Mouse (Mus musculus) naive thymus-derived CD4-positive, alpha-beta T cell, adult 2 months (primary cell): ENCODE measurements around the gene Tal1.
A peak's percentile ranks its signal among the peaks of the same experiment; 100 is the strongest.

ENCODE experiments used
- DNase-seq: peaks from one replicate; pipeline ENCODE4 v3.0.0-alpha.2; 2011; ENCODE audit warnings: low read depth

Gene Tal1

DNA sequence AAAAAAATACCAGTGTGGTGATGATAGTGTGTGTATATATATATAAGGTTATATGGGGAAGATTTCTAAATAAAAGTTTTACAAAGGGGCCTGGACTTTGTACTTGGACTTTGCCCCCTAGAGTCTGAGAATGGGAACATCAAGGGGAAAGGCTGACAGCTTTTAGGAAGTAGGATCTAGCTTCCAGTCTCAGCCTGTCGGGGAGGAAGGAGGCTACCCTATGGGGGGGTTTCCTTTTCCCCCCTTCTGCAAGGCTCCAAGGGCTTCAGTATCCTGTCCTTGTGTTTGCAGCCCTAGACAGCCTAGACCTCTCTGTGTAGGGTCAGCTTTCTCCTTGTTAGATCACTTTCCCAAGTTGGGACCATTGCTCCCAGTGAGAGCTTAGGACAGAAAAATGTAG, 15.4 kb downstream of the Tal1 start:
- DNase-seq = no peak

DNA sequence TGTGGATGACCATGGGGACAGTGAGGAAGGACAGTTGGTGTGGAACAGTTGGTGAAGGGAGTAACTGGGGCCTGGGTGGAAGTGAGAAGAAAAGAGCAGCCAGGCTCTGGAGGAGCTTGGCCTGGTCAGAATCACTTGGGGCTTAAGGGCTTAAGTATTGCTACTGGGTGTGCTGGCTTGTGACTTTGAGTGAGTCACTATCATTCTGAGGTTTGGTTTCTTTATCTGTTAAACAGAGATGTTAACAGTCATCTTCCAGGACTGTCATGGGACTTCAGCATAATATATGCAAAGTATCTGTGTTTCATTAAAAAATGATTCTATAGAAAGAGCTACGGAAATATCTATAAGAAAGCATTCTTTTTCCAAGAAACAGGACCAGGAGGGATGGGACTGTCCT, 18.6 kb downstream of the Tal1 start:
- no peak for DNase-seq

DNA sequence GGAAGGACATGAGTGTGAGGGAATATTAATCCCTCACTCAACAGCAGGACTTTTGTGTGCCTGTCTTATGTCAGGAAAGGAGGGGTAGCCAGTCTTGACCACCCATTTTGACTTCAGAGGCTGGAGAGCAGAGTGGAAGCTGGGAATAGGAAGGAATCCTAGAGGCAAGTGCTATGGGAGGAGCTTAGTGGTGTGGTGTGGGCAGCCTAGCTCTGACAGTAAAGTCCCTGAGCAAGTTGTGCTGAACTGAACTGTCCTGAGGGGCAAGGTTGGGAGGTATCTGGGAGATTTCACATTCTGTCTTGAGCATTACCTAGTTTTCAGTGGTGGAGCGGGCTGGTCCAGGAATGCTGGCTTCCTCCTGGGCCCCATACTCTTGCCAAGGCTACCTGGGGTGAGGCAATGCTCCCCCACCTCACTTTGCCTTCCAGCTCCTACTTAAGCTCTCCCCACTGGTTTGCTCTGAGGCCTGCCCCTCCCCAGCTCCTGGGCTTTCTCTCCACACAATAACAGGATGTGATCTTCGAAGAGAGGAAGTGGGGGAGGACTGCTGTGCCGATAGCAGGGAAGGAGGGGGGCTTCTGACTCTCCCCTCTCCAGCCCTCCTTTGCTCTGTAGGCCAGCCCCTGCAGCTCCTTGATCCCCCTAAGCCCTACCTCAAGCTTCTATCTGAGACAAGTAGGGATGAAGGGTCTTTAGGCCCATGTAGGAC, 19.1 kb downstream of the Tal1 start:
- peak; percentile 57 for DNase-seq

DNA sequence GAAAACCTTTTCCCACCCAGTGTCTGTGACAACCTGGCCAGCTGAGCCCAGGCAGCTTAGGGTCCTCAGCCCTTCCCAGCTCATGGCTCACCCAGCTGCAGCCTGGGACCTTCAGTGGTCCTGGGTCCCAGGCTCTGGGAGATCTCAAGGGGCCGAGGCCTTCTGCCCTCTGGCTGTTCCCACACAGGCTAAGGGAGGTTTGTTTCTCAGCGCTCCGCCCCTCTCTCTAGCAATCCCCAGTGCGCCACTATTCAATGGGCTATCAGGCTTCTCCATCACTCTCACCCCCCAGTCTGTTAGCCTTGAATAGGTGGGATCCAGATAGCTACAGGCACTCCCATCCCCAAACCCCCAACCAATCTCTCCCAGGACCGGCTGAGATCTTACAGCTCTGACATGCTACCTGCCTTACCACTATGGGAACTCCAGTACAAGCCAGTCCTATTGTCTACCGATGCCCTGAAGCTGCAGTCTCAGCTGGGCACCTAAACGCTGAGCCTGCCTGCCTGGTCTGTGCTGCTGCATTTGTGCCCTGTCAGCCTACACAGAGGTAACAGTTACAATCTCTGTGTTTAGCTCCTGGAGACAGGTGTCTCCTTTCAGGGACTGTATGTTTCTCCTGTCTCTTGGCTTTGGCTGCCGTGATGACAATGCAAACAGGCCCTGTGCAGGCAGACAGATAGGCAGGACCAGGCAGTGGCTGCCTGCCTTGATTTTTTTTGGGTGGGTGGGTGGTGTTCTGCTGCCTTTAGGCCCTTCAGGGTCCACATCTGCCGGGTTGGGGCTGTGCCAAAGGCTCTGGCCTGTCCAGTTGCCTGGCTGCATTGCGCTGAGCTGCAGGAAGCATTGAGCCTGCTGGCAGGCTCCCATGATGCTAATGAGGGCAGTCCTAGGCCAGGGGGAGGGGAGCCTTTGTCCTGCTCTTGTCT, 22.9 kb downstream of the Tal1 start:
- no peak for DNase-seq

DNA sequence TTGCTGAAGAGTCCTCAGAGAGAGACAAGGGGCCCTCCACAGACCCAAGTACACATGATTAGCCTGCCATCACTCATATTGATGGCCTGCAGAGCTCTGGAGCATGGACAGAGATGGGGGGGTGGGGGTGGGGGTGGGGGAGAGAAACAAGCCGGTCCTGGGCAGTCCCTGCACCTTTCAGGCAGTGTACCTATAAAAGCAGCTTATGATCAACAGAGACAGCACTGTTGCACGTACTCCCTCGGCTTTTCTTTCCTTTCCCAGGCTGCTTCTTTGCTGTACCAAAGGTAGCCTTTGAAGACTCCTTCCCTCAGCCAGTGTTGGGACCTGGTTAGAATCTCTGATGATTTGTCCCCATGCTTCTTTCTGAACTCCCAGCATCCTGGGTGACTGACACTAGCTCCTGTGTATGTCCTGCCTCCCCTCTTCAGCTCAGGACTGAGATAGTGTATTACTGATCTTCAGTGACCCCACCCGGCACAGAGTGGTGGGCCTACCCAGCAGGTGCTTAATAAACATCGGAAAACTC, 23.7 kb downstream of the Tal1 start:
- DNase-seq = no peak

DNA sequence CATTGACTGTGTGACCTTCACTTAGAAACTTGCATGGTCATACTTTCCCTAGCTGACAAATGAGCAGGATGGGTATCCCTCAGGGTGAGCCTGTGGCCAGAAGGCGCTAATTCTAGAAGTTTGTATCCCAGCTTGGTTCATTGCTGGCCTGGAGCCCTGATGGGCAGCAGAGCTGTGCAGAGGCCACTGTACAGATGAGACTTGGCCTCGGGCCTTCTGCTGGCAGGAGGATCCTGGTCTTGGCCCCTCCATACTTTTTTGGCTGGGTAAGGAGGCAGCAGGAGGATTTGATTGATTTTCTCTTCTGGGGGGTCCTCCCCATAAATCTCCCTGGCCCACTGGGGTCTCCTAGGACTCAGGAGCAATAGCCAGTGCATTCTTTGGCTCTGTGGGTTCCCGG, 26.8 kb downstream of the Tal1 start:
- no peak for DNase-seq

DNA sequence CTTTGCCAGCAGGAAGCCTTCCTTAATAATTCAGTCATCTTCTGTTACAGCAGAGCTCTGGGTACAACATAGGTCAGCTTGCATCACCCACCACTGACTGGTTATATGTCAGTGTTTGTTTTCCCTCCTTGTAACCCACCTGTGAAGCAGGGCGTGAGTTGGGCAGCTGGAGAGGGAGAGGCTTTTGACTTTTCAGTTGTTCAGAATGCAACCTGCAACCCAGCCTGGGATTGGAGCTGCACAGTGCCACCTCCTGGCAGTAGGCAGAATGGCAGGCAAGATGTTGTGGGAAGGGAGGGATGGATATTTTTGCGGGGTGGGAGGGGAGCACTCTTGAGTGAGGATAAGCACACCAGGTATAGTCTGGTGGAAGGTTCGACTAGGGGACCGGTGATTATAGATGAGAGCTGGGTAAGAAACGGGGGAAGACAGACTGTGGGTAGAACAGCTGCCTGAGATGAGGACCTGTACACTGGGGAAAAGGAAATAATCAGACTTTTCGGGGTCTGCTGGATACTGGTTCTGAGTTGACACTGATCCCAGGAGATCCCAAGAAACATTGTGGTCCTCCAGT, 29.4 kb downstream of the Tal1 start:
- DNase-seq = peak; percentile 78

GRCm38 (mm10) chr4:115086257-115086656, 30.0 kb downstream of the Tal1 start:
- no peak for DNase-seq

DNA sequence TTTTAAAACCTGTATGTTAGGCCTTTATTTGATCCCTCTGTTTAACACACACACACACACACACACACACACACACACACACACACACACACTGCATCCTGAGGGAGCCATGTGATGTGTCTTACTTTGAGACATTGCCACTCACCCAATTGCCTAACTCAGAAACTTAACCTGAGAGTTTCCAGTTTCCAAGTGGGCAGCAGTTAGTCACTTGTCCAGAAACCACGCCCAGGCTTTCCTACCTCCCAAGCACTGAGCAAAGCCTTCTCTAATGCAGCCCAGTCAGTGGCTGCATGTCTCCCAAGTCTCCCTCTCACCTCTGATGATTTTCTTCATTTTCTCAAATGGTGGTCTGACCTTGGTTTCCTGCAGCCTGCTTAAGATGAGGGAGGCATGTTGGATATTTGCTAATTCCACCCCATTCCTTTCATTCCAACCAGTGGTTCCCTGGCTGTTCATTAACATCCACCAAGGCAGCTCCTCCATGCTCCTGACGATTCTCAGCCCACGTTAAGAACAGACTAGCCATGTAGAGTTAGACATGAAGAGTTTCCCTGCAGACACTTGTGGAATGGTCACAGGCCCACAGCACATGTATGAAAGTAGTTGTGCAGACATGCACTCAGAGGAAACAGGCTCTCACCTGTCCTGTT, 30.7 kb downstream of the Tal1 start:
- DNase-seq = no peak

GRCm38 (mm10) chr4:115088611-115089338, 32.5 kb downstream of the Tal1 start, which contains the start of gene Pdzk1ip1:
Gene Pdzk1ip1 (plus strand): TSS chr4:115088708.
- no peak for DNase-seq

DNA sequence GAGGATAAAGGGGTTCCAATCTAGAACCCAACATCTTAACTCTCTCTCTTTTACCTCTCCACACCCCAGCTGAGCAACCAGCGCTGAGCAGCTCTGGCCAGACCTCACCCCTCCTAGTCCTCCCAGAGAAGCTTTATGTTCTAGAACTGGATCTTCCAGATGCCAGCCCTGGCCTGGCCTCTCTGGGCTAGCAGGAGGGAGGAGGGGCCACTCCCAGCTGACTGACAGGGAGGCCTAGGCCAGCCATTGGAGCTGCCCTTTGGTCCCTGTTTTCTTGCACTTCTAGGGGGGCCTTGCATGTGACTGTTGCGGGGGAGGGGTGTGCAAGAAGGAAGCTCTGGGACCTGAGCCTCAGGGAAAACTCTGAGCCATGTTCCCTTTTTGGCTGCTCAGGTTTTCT, 34.4 kb downstream of the Tal1 start:
- no peak for DNase-seq

GRCm38 (mm10) chr4:115091806-115092205, 35.6 kb downstream of the Tal1 start:
- DNase-seq = no peak

DNA sequence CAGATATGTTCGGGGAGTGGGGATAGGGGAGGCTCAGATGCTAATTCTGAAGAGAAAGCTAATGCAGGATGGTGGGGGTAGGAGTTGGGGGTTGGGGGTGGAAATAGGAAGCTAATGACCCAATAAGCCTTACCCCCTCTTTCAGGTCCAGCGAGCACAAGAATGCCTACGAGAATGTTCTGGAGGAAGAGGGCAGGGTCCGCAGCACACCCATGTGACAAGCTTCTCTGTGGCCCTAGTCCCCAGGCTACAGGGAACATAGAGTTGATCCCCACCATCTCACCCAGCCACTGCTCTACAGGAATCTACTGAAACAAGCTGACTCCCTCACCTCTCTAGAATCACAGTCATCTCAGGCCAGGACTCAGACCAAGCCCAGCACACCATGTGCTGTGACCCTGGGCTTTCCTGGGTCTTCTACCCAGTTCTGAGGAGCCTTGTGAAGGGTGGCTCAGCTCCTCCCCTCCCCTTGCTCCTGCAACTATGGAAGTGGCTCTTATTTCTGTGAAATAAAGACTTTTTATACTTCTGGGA, 37.2 kb downstream of the Tal1 start:
- no peak for DNase-seq

- DNase-seq = no peak
Observed at GRCm38 (mm10) chr4:115094056-115094455, 37.8 kb downstream of the Tal1 start.

DNA sequence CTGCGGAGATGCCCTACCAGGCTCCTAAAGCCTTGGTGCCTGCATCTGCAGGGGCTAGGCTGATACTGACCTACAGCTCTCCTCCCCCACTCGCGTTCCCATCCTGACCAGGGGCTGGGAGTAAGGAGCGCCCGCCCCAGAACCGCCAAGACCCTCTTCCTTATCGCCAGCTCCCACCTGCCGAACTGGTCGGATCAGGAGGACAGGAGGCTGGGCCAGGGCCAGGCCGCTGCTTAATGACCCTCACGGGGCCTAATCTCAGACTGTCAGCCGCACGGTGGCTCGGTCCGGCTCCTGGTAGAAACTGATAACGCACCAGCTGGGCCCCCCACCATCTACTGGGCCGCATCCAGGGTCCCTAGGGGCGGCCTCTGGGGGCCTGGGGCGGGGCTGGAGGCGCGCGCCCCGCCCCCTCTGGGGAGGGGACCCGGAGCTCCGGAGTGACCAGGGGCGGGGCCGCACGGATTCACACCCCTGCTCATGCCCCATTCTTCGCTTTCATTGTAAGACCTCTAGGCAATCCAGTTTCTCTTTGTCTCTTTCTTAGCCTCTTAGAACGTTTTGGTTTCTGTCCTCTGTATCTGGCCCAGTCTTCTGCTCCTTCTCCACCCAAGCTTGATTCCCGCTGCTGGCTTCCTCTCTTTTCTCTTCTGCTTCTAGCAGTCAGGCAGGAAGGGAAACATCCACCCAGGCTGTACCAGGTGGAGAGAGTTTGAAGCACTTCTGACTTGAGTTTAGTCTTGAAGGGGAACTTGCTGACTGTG, 39.6 kb downstream of the Tal1 start:
- no peak for DNase-seq

- DNase-seq = no peak
Observed at GRCm38 (mm10) chr4:115096435-115097145, 40.4 kb downstream of the Tal1 start.

DNA sequence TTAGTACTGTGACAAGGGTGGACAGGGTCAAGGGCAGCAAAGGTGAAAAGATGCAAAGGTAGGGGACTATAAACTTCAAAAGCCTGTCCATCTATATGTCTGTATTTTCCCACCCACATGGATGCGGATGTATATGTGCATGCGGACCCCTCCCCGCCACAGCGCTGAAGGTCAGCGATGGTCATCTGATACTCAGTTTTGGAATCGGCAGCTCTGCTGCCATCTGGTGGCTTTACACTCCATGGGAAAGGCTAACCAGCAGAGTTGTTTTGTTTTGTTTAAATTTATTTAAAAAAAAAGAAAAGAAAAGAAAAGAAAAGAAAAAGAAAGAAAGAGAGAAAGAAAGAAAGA, 40.9 kb downstream of the Tal1 start:
- no peak for DNase-seq

DNA sequence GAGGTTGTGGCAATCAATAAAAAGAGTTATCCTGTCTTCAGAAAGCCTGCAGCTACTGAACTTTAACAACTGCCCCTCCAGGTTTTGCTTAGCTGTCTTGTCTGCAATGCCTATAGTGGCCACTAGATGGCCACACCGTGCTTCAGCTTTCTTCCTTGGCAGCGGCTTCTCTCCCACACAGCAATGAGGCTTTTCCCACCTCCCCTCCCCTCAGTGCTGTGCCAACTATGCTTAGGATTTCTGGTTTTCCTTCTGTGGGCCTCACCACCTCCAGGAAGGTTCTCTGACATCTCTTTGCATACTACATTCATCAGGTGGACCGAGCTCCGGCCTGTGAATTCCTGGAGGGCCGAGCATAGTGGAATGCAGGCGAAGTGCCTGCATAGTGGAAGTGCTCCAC, 45.5 kb downstream of the Tal1 start:
- peak; percentile 67 for DNase-seq

DNA sequence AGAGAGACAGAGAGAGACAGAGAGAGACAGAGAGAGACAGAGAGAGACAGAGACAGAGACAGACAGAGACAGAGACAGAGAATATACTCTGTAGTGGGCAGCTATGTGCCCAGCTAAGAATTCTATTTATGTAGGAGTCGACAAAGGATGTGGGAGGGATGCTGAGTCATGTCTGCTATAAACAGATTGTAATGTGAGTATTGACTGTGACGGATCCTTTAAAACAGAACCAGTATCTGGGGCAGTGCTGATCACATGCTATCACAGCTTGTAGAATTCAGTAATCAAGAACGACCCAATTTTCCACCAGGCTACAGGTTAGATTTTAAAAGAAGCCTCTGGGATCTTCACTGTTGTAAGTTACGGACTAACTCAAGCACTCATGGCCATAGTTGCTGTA, 47.3 kb downstream of the Tal1 start:
- no peak for DNase-seq

- no peak for DNase-seq
Observed at GRCm38 (mm10) chr4:115111167-115111566, 54.9 kb downstream of the Tal1 start.
